Mouse (Mus musculus) kidney, adult 2 months (tissue): Measurements from ENCODE around the gene Tubgcp5.

ENCODE experiments used
- CTCF ChIP-seq: fragments of 200-500 bp; conservative IDR thresholded peaks from 2 replicates; pipeline ENCODE4 v1.5.1; 2011; ENCODE audit warnings: low read depth, mild to moderate bottlenecking, control low read depth, low read length, moderate library complexity, mixed read lengths; ENCODE audit not compliant: insufficient read depth, insufficient read length
- POLR2A ChIP-seq: fragments of 200-500 bp; IDR thresholded peaks from one replicate; pipeline ENCODE4 v1.6.1; 2011; ENCODE audit warnings: low read depth, low read length, control low read depth

GRCm38 (mm10) chr7:55780011-55780410 is 13.9 kb upstream of the Tubgcp5 start:
- TF ChIP-seq CTCF (no peak), POLR2A (no peak)
